Mouse (Mus musculus) c-Kit-positive CD71-positive TER-119-negative erythroid progenitor cells, embryonic 14.5 days (primary cell): Measurements from ENCODE around the gene Mfap3.
A peak's percentile ranks its signal among the peaks of the same experiment; 100 is the strongest.

Source experiments
- DNase-seq: peaks from one replicate; pipeline ENCODE4 v3.0.0-alpha.2; 2013; ENCODE audit warnings: low read depth

Mfap3 gene

GRCm38 (mm10) chr11:57518091-57518750 lies at the start of gene Mfap3, which contains the start of gene Fam114a2:
Gene Mfap3, plus strand, starts transcription at chr11:57518664.
Gene Fam114a2, minus strand, starts transcription at chr11:57518617.
- peak; percentile 75 for DNase-seq

GRCm38 (mm10) chr11:57468706-57469105 lies 49.8 kb upstream of the Mfap3 start:
- DNase-seq, result no peak

- DNase-seq, result no peak
Measured at GRCm38 (mm10) chr11:57470056-57470455, 48.4 kb upstream of the Mfap3 start.

- no peak for DNase-seq
Measured at GRCm38 (mm10) chr11:57470979-57471378, 47.5 kb upstream of the Mfap3 start.

- DNase-seq, result no peak
Measured at GRCm38 (mm10) chr11:57474296-57474941, 44.0 kb upstream of the Mfap3 start.

GRCm38 (mm10) chr11:57475119-57475518 lies 43.3 kb upstream of the Mfap3 start:
- DNase-seq, result peak; percentile 19

GRCm38 (mm10) chr11:57478077-57478476 lies 40.4 kb upstream of the Mfap3 start:
- no peak for DNase-seq

- DNase-seq, result no peak
Measured at GRCm38 (mm10) chr11:57488436-57488835, 30.0 kb upstream of the Mfap3 start.

GRCm38 (mm10) chr11:57496462-57497039 lies 21.9 kb upstream of the Mfap3 start:
- DNase-seq, result no peak

- no peak for DNase-seq
Measured at GRCm38 (mm10) chr11:57497701-57498100, 20.8 kb upstream of the Mfap3 start.

- no peak for DNase-seq
Measured at GRCm38 (mm10) chr11:57498215-57498614, 20.2 kb upstream of the Mfap3 start.

GRCm38 (mm10) chr11:57503155-57503554 lies 15.3 kb upstream of the Mfap3 start:
- DNase-seq, result no peak

GRCm38 (mm10) chr11:57506899-57507298 lies 11.6 kb upstream of the Mfap3 start:
- DNase-seq, result no peak

GRCm38 (mm10) chr11:57515218-57515617 lies 3.2 kb upstream of the Mfap3 start:
- no peak for DNase-seq

GRCm38 (mm10) chr11:57516946-57517441 lies 1.5 kb upstream of the Mfap3 start:
- DNase-seq, result no peak

- DNase-seq, result no peak
Measured at GRCm38 (mm10) chr11:57518751-57519148, 286 bp downstream of the Mfap3 start.

- DNase-seq, result no peak
Measured at GRCm38 (mm10) chr11:57519304-57519703, 840 bp downstream of the Mfap3 start.

- DNase-seq, result no peak
Measured at GRCm38 (mm10) chr11:57521206-57521605, 2.7 kb downstream of the Mfap3 start.

GRCm38 (mm10) chr11:57522046-57522445 lies 3.6 kb downstream of the Mfap3 start:
- no peak for DNase-seq

GRCm38 (mm10) chr11:57523418-57523817 lies 5.0 kb downstream of the Mfap3 start:
- DNase-seq, result no peak

GRCm38 (mm10) chr11:57524597-57524996 lies 6.1 kb downstream of the Mfap3 start:
- no peak for DNase-seq

GRCm38 (mm10) chr11:57525900-57526299 lies 7.4 kb downstream of the Mfap3 start:
- DNase-seq, result no peak

- DNase-seq, result no peak
Measured at GRCm38 (mm10) chr11:57527506-57527905, 9.0 kb downstream of the Mfap3 start.
